Mouse (Mus musculus) C2C12 (cell line): ENCODE results near the gene Sez6l2. TPM values are rescaled to one million over a fixed set of nuclear protein-coding genes. Genes with fewer than 3 reads are reported as not detected.

Experiments used
- H3K27me3 ChIP-seq: one replicate; pipeline ENCODE4 v1.6.1; 2011; ENCODE audit not compliant: control insufficient read depth, insufficient read depth, insufficient read length
- H3K36me3 ChIP-seq: one replicate; pipeline ENCODE4 v1.6.1; 2011; ENCODE audit not compliant: control insufficient read depth, insufficient read depth
- H3K4me3 ChIP-seq: one replicate; pipeline ENCODE4 v1.5.1; 2011; ENCODE audit warnings: mild to moderate bottlenecking, control low read depth; ENCODE audit not compliant: poor library complexity, insufficient read depth, severe bottlenecking
- H3K79me2 ChIP-seq: one replicate; pipeline ENCODE4 v1.6.1; 2011; ENCODE audit not compliant: control insufficient read depth, insufficient read depth
- H3K79me3 ChIP-seq: one replicate; pipeline ENCODE4 v1.6.1; 2011; ENCODE audit warnings: low read depth, control low read depth
- H3ac ChIP-seq: one replicate; pipeline ENCODE3; 2011; ENCODE audit warnings: low read depth; ENCODE audit not compliant: control insufficient read depth, insufficient read length
- CEBPB ChIP-seq: IDR thresholded peaks from one replicate; pipeline ENCODE4 v1.6.1; 2011; ENCODE audit warnings: low read depth, mild to moderate bottlenecking, control low read depth, moderate library complexity
- CTCF ChIP-seq: IDR thresholded peaks from one replicate; pipeline ENCODE4 v1.5.1; 2011; ENCODE audit not compliant: control insufficient read depth, insufficient read depth, insufficient read length
- FOSL1 ChIP-seq: IDR thresholded peaks from one replicate; pipeline ENCODE4 v1.8.0; 2011; ENCODE audit warnings: mild to moderate bottlenecking, low read length; ENCODE audit not compliant: poor library complexity, insufficient read depth, severe bottlenecking
- MAX ChIP-seq: IDR thresholded peaks from one replicate; pipeline ENCODE4 v1.6.1; 2011; ENCODE audit warnings: mild to moderate bottlenecking, control low read depth
- MYOD1 ChIP-seq: IDR thresholded peaks from one replicate; pipeline ENCODE4 v1.6.1; 2011; ENCODE audit warnings: low read depth; ENCODE audit not compliant: control insufficient read depth, insufficient read length
- MYOG ChIP-seq: IDR thresholded peaks from one replicate; pipeline ENCODE4 v1.6.1; 2011; ENCODE audit not compliant: control insufficient read depth, insufficient read length; ENCODE audit errors: extremely low read depth
- USF1 ChIP-seq: IDR thresholded peaks from one replicate; pipeline ENCODE4 v1.6.1; 2011; ENCODE audit warnings: low read depth, mild to moderate bottlenecking, control low read depth, moderate library complexity
- polyA plus RNA-seq: library from polyadenylated mRNA; unstranded; fragments of >200 nt; fragmentation: generic; extraction: Trizol; gene quantifications from one replicate; pipeline ENCODE4 v1.2.1, GENCODE M21; 2012; ENCODE audit warnings: missing spikeins

The Sez6l2 gene
- polyA plus RNA-seq, 1 experiment = 0.11 TPM

GRCm38 (mm10) chr7:127012374-127012773 is 62.0 kb downstream of the Sez6l2 start:
- Histone ChIP-seq H3K79me2 (peaks cover 39% of the 10 kb centered on the region), H3K79me3 (peaks cover 19% of the 10 kb centered on the region), H3ac (no peak overlapping the region), H3K4me3 (no peak overlapping the region), H3K27me3 (no peaks in the 10 kb centered on the region), H3K36me3 (peaks cover 15% of the 10 kb centered on the region)
- TF ChIP-seq CEBPB (no peak), CTCF (no peak), MYOG (no peak), MYOD1 (no peak), FOSL1 (no peak), MAX (no peak), USF1 (no peak)

- Histone ChIP-seq H3K27me3 (no peaks in the 10 kb centered on the region), H3K36me3 (peaks cover 15% of the 10 kb centered on the region), H3K79me3 (peaks cover 19% of the 10 kb centered on the region), H3K4me3 (no peak overlapping the region), H3ac (no peak overlapping the region), H3K79me2 (peaks cover 39% of the 10 kb centered on the region)
- TF ChIP-seq MAX = no peak
Observed at GRCm38 (mm10) chr7:127012845-127013244, 62.5 kb downstream of the Sez6l2 start.

DNA sequence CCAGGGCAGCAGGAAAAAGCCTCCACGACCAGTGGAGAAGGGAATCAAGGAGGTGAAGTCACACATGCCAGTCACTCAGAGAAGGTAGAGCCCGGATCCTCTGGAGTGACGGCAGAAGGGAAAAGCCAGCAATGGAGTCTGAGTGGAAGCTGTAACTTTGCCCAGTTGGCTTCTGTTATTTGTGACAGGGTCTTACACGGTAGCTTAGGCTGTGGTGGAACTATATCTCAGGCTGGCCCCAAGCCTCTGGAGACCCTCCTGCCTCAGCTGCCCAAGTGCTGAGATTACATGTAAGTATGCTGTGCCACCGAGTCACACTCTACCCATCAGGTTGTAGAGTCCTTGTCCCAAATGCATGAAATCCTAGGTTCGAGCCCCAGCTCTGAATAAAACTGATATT is 63.0 kb downstream of the Sez6l2 start:
- H3K36me3 ChIP-seq = peaks cover 15% of the 10 kb centered on the region
- no peak overlapping the region for H3K4me3 ChIP-seq
- H3K79me3 ChIP-seq = peaks cover 19% of the 10 kb centered on the region
- no peak overlapping the region for H3ac ChIP-seq
- TF ChIP-seq CTCF = no peak
- no peak for TF ChIP-seq MAX
- TF ChIP-seq MYOG = no peak
- TF ChIP-seq MYOD1 = no peak
- TF ChIP-seq CEBPB = no peak
- TF ChIP-seq USF1 = no peak
- TF ChIP-seq FOSL1 = no peak
- H3K27me3 ChIP-seq = no peaks in the 10 kb centered on the region
- peaks cover 39% of the 10 kb centered on the region for H3K79me2 ChIP-seq

GRCm38 (mm10) chr7:127014320-127014719 is 64.0 kb downstream of the Sez6l2 start, which contains the start of gene Mvp:
Mvp (minus strand) TSS chr7:127014621.
- H3K27me3 ChIP-seq = no peaks in the 10 kb centered on the region
- peak within 1 kb of the TSS; percentile 58 for H3ac ChIP-seq
- peaks cover 19% of the 10 kb centered on the region for H3K79me3 ChIP-seq
- TF ChIP-seq FOSL1 (no peak), MAX (no peak), MYOD1 (no peak), CEBPB (no peak), CTCF (no peak), MYOG (no peak), USF1 (no peak)
- peaks cover 15% of the 10 kb centered on the region for H3K36me3 ChIP-seq
- H3K79me2 ChIP-seq = peaks cover 39% of the 10 kb centered on the region
- H3K4me3 ChIP-seq = peak within 1 kb of the TSS; percentile 43

DNA sequence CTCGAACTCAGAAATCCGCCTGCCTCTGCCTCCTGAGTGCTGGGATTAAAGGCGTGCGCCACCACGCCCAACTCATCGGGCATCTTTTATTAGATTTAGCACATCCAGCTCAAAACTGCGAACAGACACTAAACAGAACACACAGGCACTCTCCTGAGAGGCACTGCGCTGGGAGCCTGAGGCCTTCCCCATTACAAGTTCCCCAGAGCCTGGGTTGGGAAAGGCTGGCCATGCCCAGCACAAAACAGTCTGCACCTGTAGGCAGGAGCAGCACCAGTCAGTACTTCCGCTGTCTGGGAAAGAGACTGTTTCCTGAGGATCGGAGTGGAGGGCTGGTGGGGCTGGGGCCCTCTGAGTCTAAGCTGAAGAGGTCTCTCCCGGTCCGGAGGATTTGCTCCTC is 64.6 kb downstream of the Sez6l2 start:
- H3ac ChIP-seq = peak overlapping the region; percentile 53
- H3K4me3 ChIP-seq = no peak overlapping the region
- H3K36me3 ChIP-seq = peaks cover 15% of the 10 kb centered on the region
- no peaks in the 10 kb centered on the region for H3K27me3 ChIP-seq
- no peak for TF ChIP-seq MYOD1
- TF ChIP-seq MAX = no peak
- peaks cover 39% of the 10 kb centered on the region for H3K79me2 ChIP-seq
- peaks cover 19% of the 10 kb centered on the region for H3K79me3 ChIP-seq

- H3K79me3 ChIP-seq = peaks cover 18% of the 10 kb centered on the region
- H3K4me3 ChIP-seq = peak overlapping the region; percentile 51
- H3K79me2 ChIP-seq = peaks cover 39% of the 10 kb centered on the region
- no peak for TF ChIP-seq FOSL1
- no peak for TF ChIP-seq MYOG
- TF ChIP-seq MAX = no peak
- no peak for TF ChIP-seq CEBPB
- TF ChIP-seq USF1 = no peak
- no peak for TF ChIP-seq CTCF
- no peak for TF ChIP-seq MYOD1
- peaks cover 15% of the 10 kb centered on the region for H3K36me3 ChIP-seq
- no peaks in the 10 kb centered on the region for H3K27me3 ChIP-seq
- peak overlapping the region; percentile 62 for H3ac ChIP-seq
Observed at GRCm38 (mm10) chr7:127016081-127016480, 65.7 kb downstream of the Sez6l2 start.

- H3K27me3 ChIP-seq = no peaks in the 10 kb centered on the region
- TF ChIP-seq MAX (no peak), FOSL1 (no peak), USF1 (no peak), MYOG (no peak), CEBPB (no peak), CTCF (no peak), MYOD1 (no peak)
- H3K4me3 ChIP-seq = peak within 1 kb of the TSS; percentile 51
- H3ac ChIP-seq = peak within 1 kb of the TSS; percentile 62
- peaks cover 39% of the 10 kb centered on the region for H3K79me2 ChIP-seq
- peaks cover 15% of the 10 kb centered on the region for H3K36me3 ChIP-seq
- peaks cover 18% of the 10 kb centered on the region for H3K79me3 ChIP-seq
Observed at GRCm38 (mm10) chr7:127016481-127016485, 65.9 kb downstream of the Sez6l2 start, which contains the start of gene Pagr1b. Pagr1b (minus strand) TSS chr7:127016484.
